Mouse (Mus musculus): ENCODE measurements around the gene Pdlim1. TPM values are rescaled to one million over a fixed set of nuclear protein-coding genes. Genes with fewer than 3 reads are reported as not detected.
A peak's percentile ranks its signal among the peaks of the same experiment; 100 is the strongest.

The Pdlim1 gene
- polyA plus RNA-seq, 1 experiment = 205 TPM

DNA sequence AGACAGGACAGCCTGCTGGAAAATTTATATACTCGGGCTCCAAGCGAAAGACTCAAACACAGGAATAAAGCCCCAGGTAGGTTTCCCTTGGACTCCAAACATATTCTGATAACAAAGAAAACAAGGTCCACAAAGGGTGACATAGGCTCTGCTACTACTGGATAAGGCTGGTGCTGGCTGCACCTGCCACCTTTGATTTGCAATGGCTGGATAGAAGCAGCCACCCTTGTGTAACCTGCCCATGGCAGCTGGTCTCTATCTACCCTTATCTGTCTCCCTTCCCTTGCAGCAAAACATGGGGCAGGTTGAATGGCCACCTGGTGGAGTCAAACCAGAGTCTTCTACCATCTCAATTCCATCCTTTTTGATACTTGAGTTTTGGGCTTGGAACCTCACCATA lies 39.1 kb downstream of the Pdlim1 start:
- TF ChIP-seq POLR2A (IDR thresholded peaks at IDR 0.05; ENCODE audit: insufficient read depth, low read length) (no peak), EP300 (IDR thresholded peaks at IDR 0.05; ENCODE audit: insufficient read depth, low read depth, low read length) (no peak), CTCF (IDR thresholded peaks at IDR 0.05; ENCODE audit: low read depth, low read length) (no peak)
- no peak overlapping the region for H3K9ac ChIP-seq (ENCODE audit: low read depth, poor library complexity, severe bottlenecking)

DNA sequence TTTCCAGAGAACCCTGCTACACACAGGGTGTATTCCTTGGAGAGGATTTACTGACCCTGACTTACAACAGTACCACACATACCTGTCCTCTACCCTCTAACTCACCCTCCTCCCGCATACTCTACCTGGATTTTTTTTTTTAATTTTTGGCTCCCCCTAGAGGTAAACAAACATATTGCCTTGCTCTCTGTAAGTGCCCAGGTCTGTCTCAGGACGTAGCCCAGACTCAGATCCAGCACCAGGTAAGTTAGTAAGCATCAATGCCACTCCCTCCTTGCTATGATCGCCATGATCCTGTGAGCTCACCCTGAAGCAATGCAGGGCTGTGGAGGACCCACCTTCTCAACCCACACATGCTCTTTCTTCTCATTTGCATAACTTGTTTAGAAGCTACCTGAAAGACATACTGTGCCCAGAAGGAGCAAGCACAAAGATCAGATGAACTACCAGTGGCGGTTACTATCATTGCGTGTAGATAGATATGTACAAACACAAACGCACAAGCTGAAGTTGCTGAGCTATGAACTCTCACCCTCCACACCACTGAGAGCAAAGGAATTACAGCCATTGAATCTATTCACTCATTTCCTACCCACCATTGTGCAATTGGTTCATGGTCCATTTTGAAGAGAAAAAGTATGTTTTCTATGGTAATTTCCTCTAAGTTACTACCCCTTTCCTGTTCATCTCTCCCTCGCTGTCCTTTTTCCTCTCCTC lies 39.7 kb downstream of the Pdlim1 start:
- Histone ChIP-seq H3K36me3 (ENCODE audit: control insufficient read depth, insufficient read depth, low read length, poor library complexity, severe bottlenecking) (peaks cover 20% of the 10 kb centered on the region), H3K9me3 (replicated peaks; ENCODE audit: control insufficient read depth, insufficient read depth, low read length, poor library complexity, severe bottlenecking) (no peaks in the 10 kb centered on the region), H3K4me1 (ENCODE audit: control insufficient read depth, insufficient read depth, low read length) (no peaks in the 10 kb centered on the region), H3K27me3 (ENCODE audit: control insufficient read depth, insufficient read depth, low read length, poor library complexity, severe bottlenecking) (no peaks in the 10 kb centered on the region), H3K4me3 (ENCODE audit: low read depth, low read length) (no peak overlapping the region), H3K27ac (ENCODE audit: insufficient read depth, low read length) (no peak overlapping the region), H3K9ac (ENCODE audit: low read depth, poor library complexity, severe bottlenecking) (no peak overlapping the region)
- TF ChIP-seq CTCF (IDR thresholded peaks at IDR 0.05; ENCODE audit: low read depth, low read length) (peak; percentile 0), EP300 (IDR thresholded peaks at IDR 0.05; ENCODE audit: insufficient read depth, low read depth, low read length) (no peak)

More for the DNA sequence above, 39.1 kb downstream of the Pdlim1 start:
- Histone ChIP-seq H3K9me3 (replicated peaks; ENCODE audit: control insufficient read depth, insufficient read depth, low read length, poor library complexity, severe bottlenecking) (no peaks in the 10 kb centered on the region), H3K4me1 (ENCODE audit: control insufficient read depth, insufficient read depth, low read length) (no peaks in the 10 kb centered on the region), H3K36me3 (ENCODE audit: control insufficient read depth, insufficient read depth, low read length, poor library complexity, severe bottlenecking) (peaks cover 20% of the 10 kb centered on the region), H3K4me3 (ENCODE audit: low read depth, low read length) (no peak overlapping the region), H3K27me3 (ENCODE audit: control insufficient read depth, insufficient read depth, low read length, poor library complexity, severe bottlenecking) (no peaks in the 10 kb centered on the region), H3K27ac (ENCODE audit: insufficient read depth, low read length) (no peak overlapping the region)

DNA sequence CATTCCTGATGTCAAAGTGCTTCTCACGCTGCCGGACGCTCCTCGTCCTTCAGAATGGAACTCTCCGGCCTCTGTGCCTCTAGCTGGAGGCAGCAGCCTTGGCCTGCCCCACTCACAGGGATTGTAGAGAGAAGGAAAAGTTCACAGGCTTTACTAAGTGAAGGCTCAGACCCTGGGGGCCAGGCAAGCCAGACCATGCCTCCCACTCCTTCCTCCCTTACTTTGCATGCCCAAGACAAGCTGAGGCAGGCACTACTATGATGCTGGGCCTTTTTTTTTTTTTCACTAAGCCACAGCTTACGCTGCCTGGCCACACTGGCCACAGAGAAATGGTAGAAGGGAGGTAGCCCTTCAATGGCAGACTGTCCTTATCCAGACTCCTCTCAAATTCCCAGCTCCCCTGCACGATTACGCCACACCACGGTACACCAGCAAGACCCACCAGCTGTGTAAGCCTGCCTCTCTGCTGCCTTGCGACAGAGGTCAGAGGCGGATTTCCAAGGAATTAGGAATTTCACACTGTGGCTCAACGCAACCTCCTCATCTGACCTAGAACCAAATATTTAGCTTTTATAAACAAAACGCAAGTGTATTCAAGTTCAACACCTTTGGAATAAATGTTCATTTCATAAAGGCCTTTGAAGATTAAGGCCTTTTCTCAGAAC lies 40.4 kb downstream of the Pdlim1 start:
- no peaks in the 10 kb centered on the region for H3K4me1 ChIP-seq (ENCODE audit: control insufficient read depth, insufficient read depth, low read length)
- no peaks in the 10 kb centered on the region for H3K9me3 ChIP-seq (replicated peaks; ENCODE audit: control insufficient read depth, insufficient read depth, low read length, poor library complexity, severe bottlenecking)
- H3K27ac ChIP-seq (ENCODE audit: insufficient read depth, low read length) = no peak overlapping the region
- no peak overlapping the region for H3K4me3 ChIP-seq (ENCODE audit: low read depth, low read length)
- H3K9ac ChIP-seq (ENCODE audit: low read depth, poor library complexity, severe bottlenecking) = no peak overlapping the region
- TF ChIP-seq EP300 (IDR thresholded peaks at IDR 0.05; ENCODE audit: insufficient read depth, low read depth, low read length) = no peak
- no peak for TF ChIP-seq POLR2A (IDR thresholded peaks at IDR 0.05; ENCODE audit: insufficient read depth, low read length)
- TF ChIP-seq CTCF (IDR thresholded peaks at IDR 0.05; ENCODE audit: low read depth, low read length) = no peak
- no peaks in the 10 kb centered on the region for H3K27me3 ChIP-seq (ENCODE audit: control insufficient read depth, insufficient read depth, low read length, poor library complexity, severe bottlenecking)
- peaks cover 20% of the 10 kb centered on the region for H3K36me3 ChIP-seq (ENCODE audit: control insufficient read depth, insufficient read depth, low read length, poor library complexity, severe bottlenecking)

DNA sequence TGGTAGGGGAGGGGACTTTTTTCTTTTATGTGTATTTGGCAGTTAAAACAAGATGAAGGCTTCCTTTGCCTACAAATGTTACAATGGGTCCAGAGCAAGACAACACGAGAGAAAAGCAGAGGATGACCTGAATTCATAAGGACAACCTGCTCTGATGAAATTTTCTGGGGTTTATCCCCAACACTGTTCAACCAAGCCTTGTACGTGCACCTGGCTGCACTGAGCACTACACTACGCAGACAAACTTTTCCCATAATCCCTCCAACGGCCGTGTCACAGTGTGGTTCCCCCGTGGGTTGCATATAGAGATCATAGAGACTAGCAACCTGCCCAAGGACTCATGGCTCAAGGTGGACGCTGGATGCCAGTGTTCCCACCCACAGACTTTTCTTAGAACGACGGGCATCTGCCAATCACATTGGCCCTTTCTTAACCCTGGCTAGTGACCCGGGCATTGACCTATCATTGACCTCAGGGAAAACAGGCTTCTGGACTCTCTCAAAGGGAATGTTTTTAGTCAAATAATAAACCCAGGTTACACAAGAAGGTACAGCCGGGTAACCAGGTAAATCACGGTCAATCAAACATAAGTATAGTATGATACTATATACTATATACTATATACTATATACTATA lies 45.0 kb downstream of the Pdlim1 start:
- H3K4me3 ChIP-seq (ENCODE audit: low read depth, low read length) = no peak overlapping the region
- H3K4me1 ChIP-seq (ENCODE audit: control insufficient read depth, insufficient read depth, low read length) = no peaks in the 10 kb centered on the region
- H3K27ac ChIP-seq (ENCODE audit: insufficient read depth, low read length) = no peak overlapping the region
- peaks cover 35% of the 10 kb centered on the region for H3K36me3 ChIP-seq (ENCODE audit: control insufficient read depth, insufficient read depth, low read length, poor library complexity, severe bottlenecking)
- H3K27me3 ChIP-seq (ENCODE audit: control insufficient read depth, insufficient read depth, low read length, poor library complexity, severe bottlenecking) = no peaks in the 10 kb centered on the region
- no peak overlapping the region for H3K9ac ChIP-seq (ENCODE audit: low read depth, poor library complexity, severe bottlenecking)
- no peaks in the 10 kb centered on the region; the same call in 1 of the 2 replicates for H3K9me3 ChIP-seq (replicated peaks; ENCODE audit: control insufficient read depth, insufficient read depth, low read length, poor library complexity, severe bottlenecking)
- TF ChIP-seq CTCF (IDR thresholded peaks at IDR 0.05; ENCODE audit: low read depth, low read length) (no peak), EP300 (IDR thresholded peaks at IDR 0.05; ENCODE audit: insufficient read depth, low read depth, low read length) (no peak), POLR2A (IDR thresholded peaks at IDR 0.05; ENCODE audit: insufficient read depth, low read length) (no peak)

DNA sequence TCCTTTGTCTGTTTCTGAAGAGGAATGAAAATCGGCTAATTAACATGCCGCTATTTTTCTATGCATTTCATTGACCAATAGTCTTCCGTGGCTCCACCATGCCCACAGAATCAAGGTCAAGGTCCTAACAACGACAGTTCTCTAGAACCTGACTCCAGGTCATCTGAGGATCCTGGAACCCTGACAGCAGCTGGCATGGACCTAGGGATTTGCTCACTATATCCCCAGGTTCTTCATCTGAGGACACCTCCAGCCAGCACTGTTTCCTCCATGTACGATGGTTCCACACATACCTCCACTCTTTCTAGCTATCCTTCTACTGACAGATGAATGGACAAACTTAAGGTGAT lies 45.9 kb downstream of the Pdlim1 start:
- no peaks in the 10 kb centered on the region; the same call in 1 of the 2 replicates for H3K9me3 ChIP-seq (replicated peaks; ENCODE audit: control insufficient read depth, insufficient read depth, low read length, poor library complexity, severe bottlenecking)
- H3K27me3 ChIP-seq (ENCODE audit: control insufficient read depth, insufficient read depth, low read length, poor library complexity, severe bottlenecking) = no peaks in the 10 kb centered on the region
- H3K9ac ChIP-seq (ENCODE audit: low read depth, poor library complexity, severe bottlenecking) = no peak overlapping the region
- no peak overlapping the region for H3K27ac ChIP-seq (ENCODE audit: insufficient read depth, low read length)
- TF ChIP-seq CTCF (IDR thresholded peaks at IDR 0.05; ENCODE audit: low read depth, low read length) = no peak
- no peak for TF ChIP-seq POLR2A (IDR thresholded peaks at IDR 0.05; ENCODE audit: insufficient read depth, low read length)
- TF ChIP-seq EP300 (IDR thresholded peaks at IDR 0.05; ENCODE audit: insufficient read depth, low read depth, low read length) = no peak
- no peaks in the 10 kb centered on the region for H3K4me1 ChIP-seq (ENCODE audit: control insufficient read depth, insufficient read depth, low read length)
- H3K4me3 ChIP-seq (ENCODE audit: low read depth, low read length) = no peak overlapping the region
- H3K36me3 ChIP-seq (ENCODE audit: control insufficient read depth, insufficient read depth, low read length, poor library complexity, severe bottlenecking) = peaks cover 35% of the 10 kb centered on the region

All from ES-Bruce4 (cell line).